Mouse (Mus musculus): ENCODE measurements at regions not wholly inside any gene's neighbourhood (a gene's known extent, or its start where the extent isn't known, plus 50 kb on each side); places are given as distances from the start of the nearest gene placed in this dataset.

- TF ChIP-seq CTCF (IDR thresholded peaks at IDR 0.05; ENCODE audit: low read depth, low read length) (no peak), POLR2A (IDR thresholded peaks at IDR 0.05; ENCODE audit: extremely low read depth, insufficient read depth, low read length) (no peak)
Measured at GRCm38 (mm10) chr8:76538806-76539480, 360.3 kb upstream of the Nr3c2 start.
